Comparison of ENCODE assay signal across 14 mouse cellular contexts in genomic region chr3:30550218-30550617, GRCm38 (mm10). TPM values are rescaled to one million over a fixed set of nuclear protein-coding genes. Genes with fewer than 3 reads are reported as not detected.
DNase-seq lines count a peak whose midpoint lies in the region; TF ChIP-seq lines count a peak whose summit lies in the region.
"Had no signal": no experiment of that assay in that cellular context is flagged by ENCODE, and none has a peak within 500 bp of the region (broad histone marks: within the 10 kb centered on the region; RNA-seq: fewer than 3 reads in every experiment).

No protein-coding gene starts in this region.

- intact Hi-C loops in gastrocnemius, adult 2 months (cut with DNase I), result no loop called here

- no peak overlapping the region for H3K4me3 ChIP-seq in gastrocnemius, adult 2 months
- H3K4me3 ChIP-seq: erythroblast, embryonic 14.5 days; hindbrain, embryonic 13.5 days; liver, embryonic 13.5 days had no signal

- no peak overlapping the region for H3K27ac ChIP-seq in gastrocnemius, adult 2 months
- H3K27ac ChIP-seq: hindbrain, embryonic 13.5 days; liver, embryonic 13.5 days had no signal

- TF ChIP-seq CTCF in gastrocnemius, adult 2 months (IDR thresholded peaks at IDR 0.05), result peak; percentile 33

- no peak for DNase-seq in gastrocnemius, adult 2 months
- DNase-seq in gastrocnemius, postnatal 25 days, result no peak
- DNase-seq in layer of hippocampus, adult 9-10 months (ENCODE audit: low spot score), result peak; percentile 4
- no peak for DNase-seq in layer of hippocampus, postnatal 25 days (ENCODE audit: extremely low spot score in 1 of 2, low spot score in 1 of 2)
- DNase-seq in 416B (ENCODE audit: low read depth) (peak; percentile 64), ZHBTc4 (ENCODE audit: low read depth, low spot score) (peak; percentile 39)
- no peak for DNase-seq in spleen, adult 18-20 months
- DNase-seq in adrenal gland, adult 18-20 months (ENCODE audit: low spot score in 2 of 2), result no peak
- DNase-seq: adrenal gland, adult 8-10 months; cerebellum, adult 9-10 months; liver, embryonic 13.5 days had no signal

RNA-seq across cellular contexts. Expression of gene Mecom, which starts 2.4 kb away (rescaled TPM):
- 1 to 10 TPM; 5.8 to 6.9 TPM for total RNA-seq in gastrocnemius, adult 2 months (2021)
- total RNA-seq in gastrocnemius, postnatal 25 days (2021), result 1 to 10 TPM; 6.7 to 8.8 TPM
- 1 to 10 TPM; 2.8 to 3.9 TPM for total RNA-seq in layer of hippocampus, postnatal 25 days (2021)
- 10 to 100 TPM in 1 of 2 experiments, 1 to 10 TPM in 1; 4.7 to 10.2 TPM for total RNA-seq in adrenal gland, adult 18-20 months (2021)

RNA-seq across cellular contexts. Expression of gene Actrt3, which starts 49.5 kb away (rescaled TPM):
- not detected for total RNA-seq in gastrocnemius, adult 2 months (2021)
- not detected for total RNA-seq in gastrocnemius, postnatal 25 days (2021)
- under 1 TPM; 0.49 to 0.79 TPM for total RNA-seq in layer of hippocampus, postnatal 25 days (2021)
- not detected for total RNA-seq in adrenal gland, adult 18-20 months (2021)
- total RNA-seq: gastrocnemius, adult 8-10 months had no signal

RNA-seq across cellular contexts. Expression of gene Mynn, which starts 51.6 kb away (rescaled TPM):
- total RNA-seq in gastrocnemius, adult 2 months (2021), result 10 to 100 TPM; 12.8 to 12.9 TPM
- total RNA-seq in gastrocnemius, postnatal 25 days (2021), result 1 to 10 TPM; 9.0 to 9.3 TPM
- 10 to 100 TPM; 17.8 to 18.9 TPM for total RNA-seq in layer of hippocampus, postnatal 25 days (2021)
- total RNA-seq in adrenal gland, adult 18-20 months (2021), result 10 to 100 TPM; 17.3 to 23.3 TPM

Comparison
In these comparisons a context has a peak if more than half of its experiments do, and no peak if none do; other contexts are left out.
1. DNase-seq: peak in layer of hippocampus, adult 9-10 months (single experiment), 416B (single experiment) and ZHBTc4 (single experiment); none in gastrocnemius, adult 2 months (single experiment), gastrocnemius, postnatal 25 days (single experiment), layer of hippocampus, postnatal 25 days (0 of 2), spleen, adult 18-20 months (0 of 2) and adrenal gland, adult 18-20 months (0 of 2).